Mouse (Mus musculus): ENCODE data around the gene Gtpbp10. TPM values are rescaled to one million over a fixed set of nuclear protein-coding genes. Genes with fewer than 3 reads are reported as not detected.

The Gtpbp10 gene
- polyA plus RNA-seq (2015; fragmentation: Nextera tagmentation; extraction: Ambion mirVana), result 15.6 and 17.0 TPM in 2 replicates

DNA sequence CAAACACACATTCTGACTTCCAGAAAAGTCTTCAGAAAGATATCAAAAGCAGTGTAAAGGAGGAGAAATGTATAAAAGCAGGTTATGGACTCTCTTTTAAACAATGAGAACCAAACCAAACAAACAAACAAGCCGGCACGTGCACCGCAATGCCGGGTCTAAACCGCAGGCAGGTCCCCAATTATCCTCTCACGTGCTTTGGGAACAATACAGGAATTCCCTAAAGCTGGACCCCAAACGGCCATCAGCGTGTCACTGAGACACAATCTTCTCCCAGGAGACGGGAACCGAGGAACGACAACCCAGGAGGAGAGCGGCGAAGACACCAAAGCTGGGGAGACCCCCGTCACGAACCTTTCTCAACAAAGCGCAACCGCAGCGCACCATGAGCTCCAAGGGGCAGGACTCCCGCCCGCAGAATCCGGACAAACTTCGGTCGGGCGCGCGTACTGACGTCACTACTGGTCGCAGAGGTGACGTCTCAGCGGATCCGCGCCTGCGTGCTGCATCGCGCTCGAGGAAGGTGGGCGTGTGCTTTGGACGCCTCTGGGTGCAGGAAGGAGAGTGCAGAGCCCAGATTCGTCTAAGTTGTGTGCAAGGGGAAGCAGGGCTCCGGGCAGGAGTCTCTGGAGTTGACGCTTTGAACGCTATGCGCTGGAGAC is at the start of gene Gtpbp10:
TSS of gene Gtpbp10 (minus strand) at position 460 of the 662 bp plus-strand sequence.
- H3K36me3 ChIP-seq, result peaks cover 11% of the 10 kb centered on the region
- ATAC-seq (replicated peaks; ENCODE audit: insufficient number of reproducible peaks, insufficient read depth, low FRiP score, low read depth), result peak; percentile 99
- peak within 1 kb of the TSS; percentile 69 for H3K4me2 ChIP-seq
- WGBS, result under 1% methylated on average over 43 of the region's 43 CpGs
- peak within 1 kb of the TSS; percentile 66 for H3K27ac ChIP-seq
- peaks cover 10% of the 10 kb centered on the region for H3K4me1 ChIP-seq (replicated peaks)
- no peaks in the 10 kb centered on the region for H3K9me3 ChIP-seq (replicated peaks)
- no peaks in the 10 kb centered on the region for H3K27me3 ChIP-seq
- peak within 1 kb of the TSS; percentile 86 for H3K4me3 ChIP-seq
- peak within 1 kb of the TSS; percentile 83 for H3K9ac ChIP-seq

DNA sequence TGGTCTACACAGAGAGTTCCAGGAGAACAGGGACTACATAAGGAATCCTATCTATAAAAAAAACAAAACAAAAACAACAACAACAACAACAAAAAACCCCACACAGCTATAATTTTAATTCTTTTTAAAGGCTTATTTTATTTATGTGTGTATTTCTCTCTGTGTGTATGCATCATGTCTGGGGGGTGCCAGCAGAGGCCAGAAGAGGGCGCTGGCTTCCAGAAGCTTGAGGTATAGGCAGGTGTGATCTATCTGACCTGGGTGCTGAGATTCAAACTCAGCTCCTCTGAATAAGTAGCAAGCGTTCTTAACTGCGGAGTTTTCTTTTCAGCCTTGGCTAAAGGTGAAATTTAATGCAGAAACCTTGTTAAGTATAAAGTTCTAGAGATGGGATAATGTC is 28.3 kb upstream of the Gtpbp10 start:
- H3K9ac ChIP-seq, result no peak overlapping the region
- no peak overlapping the region for H3K4me3 ChIP-seq
- WGBS, result 81% methylated on average over 3 of the region's 3 CpGs
- H3K4me2 ChIP-seq, result no peak overlapping the region
- H3K27me3 ChIP-seq, result no peaks in the 10 kb centered on the region
- H3K27ac ChIP-seq, result no peak overlapping the region
- H3K9me3 ChIP-seq (replicated peaks), result no peaks in the 10 kb centered on the region
- no peaks in the 10 kb centered on the region for H3K4me1 ChIP-seq (replicated peaks)
- H3K36me3 ChIP-seq, result no peaks in the 10 kb centered on the region
- no peak for ATAC-seq (replicated peaks; ENCODE audit: insufficient number of reproducible peaks, insufficient read depth, low FRiP score, low read depth)

DNA sequence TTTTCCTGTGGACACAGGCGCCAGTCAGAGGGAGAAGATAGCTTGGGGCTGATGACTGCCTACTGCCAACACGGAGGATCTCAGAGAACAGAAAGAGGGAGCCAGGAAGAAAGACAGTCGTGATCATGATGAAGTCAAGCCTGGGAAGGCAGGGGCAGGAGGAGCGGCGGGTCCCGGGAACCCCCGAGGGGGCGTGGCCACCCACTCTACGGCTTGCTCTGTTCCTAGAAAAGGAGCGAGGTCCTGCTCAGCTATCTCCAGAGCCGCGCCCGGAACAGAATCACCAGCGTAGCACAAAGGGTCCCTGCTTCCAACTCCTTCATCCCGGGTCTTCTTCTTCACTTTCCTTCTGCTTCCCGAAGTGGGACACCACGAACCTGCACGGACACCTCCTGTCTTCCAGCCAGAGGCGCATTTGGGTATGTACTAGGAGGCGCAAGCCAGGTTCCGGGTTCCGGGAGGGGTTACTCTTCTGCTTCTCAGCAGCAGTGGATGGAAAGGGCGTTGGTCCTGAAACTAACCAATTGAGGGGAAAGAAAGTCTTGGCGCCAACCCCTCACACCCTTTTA is 14.5 kb upstream of the Gtpbp10 start, which contains the start of gene Gm8773:
TSS of gene Gm8773 (plus strand) at position 51 of the 569 bp plus-strand sequence.
- H3K27me3 ChIP-seq, result peaks cover 16% of the 10 kb centered on the region; the same call in 1 of the 2 replicates
- no peaks in the 10 kb centered on the region for H3K4me1 ChIP-seq (replicated peaks)
- peak within 1 kb of the TSS; percentile 55 for H3K4me3 ChIP-seq
- no peak within 1 kb of the TSS for H3K27ac ChIP-seq
- H3K36me3 ChIP-seq, result no peaks in the 10 kb centered on the region
- peak within 1 kb of the TSS; percentile 35; the same call in 1 of the 2 replicates for H3K9ac ChIP-seq
- ATAC-seq (replicated peaks; ENCODE audit: insufficient number of reproducible peaks, insufficient read depth, low FRiP score, low read depth), result 0 out of 2 replicates have a peak, but pooled peaks have one; percentile 53
- WGBS, result under 1% methylated on average over 24 of the region's 24 CpGs
- H3K4me2 ChIP-seq, result peak within 1 kb of the TSS; percentile 83
- no peaks in the 10 kb centered on the region for H3K9me3 ChIP-seq (replicated peaks)

DNA sequence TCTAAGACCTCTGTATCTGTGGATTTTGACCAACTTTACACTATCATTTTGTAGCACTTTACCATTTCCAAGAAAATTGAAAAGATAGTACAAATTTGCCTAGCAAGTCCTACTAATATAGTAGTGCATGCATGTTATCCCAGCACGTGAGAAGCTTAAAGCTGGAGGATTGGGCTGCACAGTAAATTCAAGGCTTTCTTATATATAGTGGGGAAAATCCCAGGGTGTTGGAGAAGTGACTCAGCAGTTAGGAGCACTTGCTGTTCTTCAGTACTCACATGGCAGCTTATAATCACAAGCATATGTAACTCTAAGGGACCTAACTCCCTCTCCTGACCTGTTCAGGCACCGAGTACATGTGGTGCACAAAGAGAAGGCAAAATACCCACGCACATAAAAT is 3.1 kb upstream of the Gtpbp10 start:
- no peak overlapping the region for H3K27ac ChIP-seq
- 73% methylated on average over 3 of the region's 3 CpGs for WGBS
- H3K4me3 ChIP-seq, result no peak overlapping the region
- no peaks in the 10 kb centered on the region for H3K27me3 ChIP-seq
- no peaks in the 10 kb centered on the region for H3K9me3 ChIP-seq (replicated peaks)
- no peak overlapping the region for H3K9ac ChIP-seq
- no peak overlapping the region for H3K4me2 ChIP-seq
- ATAC-seq (replicated peaks; ENCODE audit: insufficient number of reproducible peaks, insufficient read depth, low FRiP score, low read depth), result no peak
- peaks cover 10% of the 10 kb centered on the region for H3K4me1 ChIP-seq (replicated peaks)
- no peaks in the 10 kb centered on the region for H3K36me3 ChIP-seq

DNA sequence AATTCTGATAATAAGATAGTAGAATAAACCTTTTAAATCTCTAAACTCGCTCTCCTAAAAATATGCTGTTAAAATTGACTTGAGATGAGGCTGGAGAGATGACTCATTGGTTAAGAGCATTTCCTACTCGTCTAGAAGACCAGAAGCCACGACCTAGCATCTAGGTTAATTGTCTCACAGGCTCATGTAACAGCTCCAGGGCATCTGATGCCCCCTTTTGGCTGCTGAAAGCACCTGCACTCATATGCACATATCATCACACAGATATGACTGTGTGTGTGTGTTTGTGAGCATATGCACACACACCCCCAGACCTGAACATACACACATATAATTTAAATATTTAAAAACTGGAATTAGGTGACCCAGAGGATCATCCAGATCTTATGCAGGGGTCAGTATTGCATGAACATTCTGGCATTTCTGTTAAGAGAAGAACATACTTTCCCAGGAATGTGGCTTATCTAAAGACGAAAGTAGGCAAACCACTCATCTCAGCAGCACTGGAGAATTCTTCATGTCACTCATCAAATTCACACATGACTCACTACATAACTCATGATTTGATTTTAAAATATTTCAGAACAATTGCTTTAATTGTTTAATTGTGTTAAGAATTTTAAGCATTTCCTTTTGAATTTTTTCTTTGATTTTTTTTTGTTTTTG is 1.8 kb upstream of the Gtpbp10 start:
- Histone ChIP-seq H3K36me3 (no peaks in the 10 kb centered on the region), H3K4me1 (replicated peaks) (peaks cover 10% of the 10 kb centered on the region), H3K9me3 (replicated peaks) (no peaks in the 10 kb centered on the region), H3K9ac (no peak overlapping the region), H3K27ac (no peak overlapping the region), H3K27me3 (no peaks in the 10 kb centered on the region), H3K4me3 (no peak overlapping the region), H3K4me2 (no peak overlapping the region)
- ATAC-seq (replicated peaks; ENCODE audit: insufficient number of reproducible peaks, insufficient read depth, low FRiP score, low read depth), result no peak
- WGBS, result 67% methylated on average over 4 of the region's 4 CpGs

DNA sequence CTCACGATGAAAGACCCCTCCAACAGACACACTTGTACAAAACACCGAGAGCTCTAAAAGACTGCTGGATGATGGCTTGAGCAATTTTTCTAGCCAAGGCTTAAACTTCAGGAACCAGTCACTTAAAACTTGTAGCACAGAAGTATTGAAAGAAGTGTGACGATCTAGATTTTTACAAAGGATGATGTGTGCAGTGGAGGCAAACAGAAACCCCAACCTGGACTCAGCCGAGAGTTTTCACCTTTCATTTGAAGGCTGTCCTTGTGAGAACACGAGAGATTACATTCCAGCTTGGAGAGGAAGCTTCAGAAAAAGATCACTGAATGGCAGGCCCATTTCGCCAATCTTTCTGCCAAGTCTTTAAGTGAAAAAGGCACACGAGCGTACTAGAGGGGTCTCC is 460 bp upstream of the Gtpbp10 start:
- H3K27ac ChIP-seq, result peak overlapping the region; percentile 66

DNA sequence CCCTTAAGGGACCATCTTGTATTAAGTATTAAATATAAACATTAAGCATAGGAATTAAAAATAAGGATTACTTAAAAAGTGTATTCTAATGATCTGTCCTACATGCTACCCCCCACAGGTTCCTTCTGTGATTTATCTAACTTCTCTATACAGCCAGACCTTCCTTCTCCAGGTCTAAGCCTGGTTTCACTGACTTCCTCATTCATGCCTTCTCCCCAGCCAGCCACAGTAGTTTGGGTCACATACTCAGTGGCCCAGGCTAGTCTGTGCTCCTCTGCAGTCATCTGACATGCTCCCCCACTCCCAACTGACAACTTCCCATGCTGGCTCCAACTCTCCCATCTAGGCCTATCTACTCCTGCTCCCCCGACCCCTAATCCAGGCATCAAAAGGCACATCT is 8.2 kb downstream of the Gtpbp10 start:
- Histone ChIP-seq H3K27ac (no peak overlapping the region), H3K36me3 (peaks cover 45% of the 10 kb centered on the region), H3K4me2 (no peak overlapping the region), H3K4me1 (replicated peaks) (no peaks in the 10 kb centered on the region), H3K9me3 (replicated peaks) (no peaks in the 10 kb centered on the region), H3K27me3 (no peaks in the 10 kb centered on the region), H3K9ac (no peak overlapping the region), H3K4me3 (no peak overlapping the region)
- no peak for ATAC-seq (replicated peaks; ENCODE audit: insufficient number of reproducible peaks, insufficient read depth, low FRiP score, low read depth)
- WGBS, result 88% methylated on average over 1 of the region's 1 CpGs

More for the DNA sequence above, 460 bp upstream of the Gtpbp10 start:
- H3K9ac ChIP-seq, result peak overlapping the region; percentile 83
- H3K4me2 ChIP-seq, result peak overlapping the region; percentile 69
- peaks cover 10% of the 10 kb centered on the region for H3K4me1 ChIP-seq (replicated peaks)
- H3K9me3 ChIP-seq (replicated peaks), result no peaks in the 10 kb centered on the region
- no peaks in the 10 kb centered on the region for H3K27me3 ChIP-seq
- peak overlapping the region; percentile 86 for H3K4me3 ChIP-seq
- 32% methylated on average over 8 of the region's 8 CpGs for WGBS
- ATAC-seq (replicated peaks; ENCODE audit: insufficient number of reproducible peaks, insufficient read depth, low FRiP score, low read depth), result no peak
- peaks cover 5% of the 10 kb centered on the region for H3K36me3 ChIP-seq

DNA sequence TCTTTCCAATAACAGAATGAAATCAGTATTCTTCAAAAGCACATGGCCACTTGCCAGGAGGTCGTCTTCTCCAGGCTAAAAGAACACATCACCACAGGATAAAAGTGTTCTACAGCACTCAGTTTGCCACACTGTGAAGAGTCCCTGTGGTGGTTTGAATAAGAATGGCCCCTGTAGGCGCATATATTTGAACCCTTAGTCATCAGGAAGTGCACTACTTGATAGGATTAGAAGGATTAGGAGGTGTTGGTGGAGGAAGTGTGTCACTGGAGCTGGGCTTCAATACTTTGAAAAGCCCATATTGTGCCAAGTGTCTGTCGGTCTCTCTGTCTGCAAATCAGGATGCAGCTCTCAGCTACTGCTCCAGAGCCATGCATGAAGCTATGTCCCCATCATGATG is 19.0 kb downstream of the Gtpbp10 start:
- Histone ChIP-seq H3K9ac (no peak overlapping the region), H3K4me3 (no peak overlapping the region), H3K4me2 (no peak overlapping the region), H3K9me3 (replicated peaks) (no peaks in the 10 kb centered on the region), H3K27me3 (no peaks in the 10 kb centered on the region), H3K4me1 (replicated peaks) (no peaks in the 10 kb centered on the region), H3K36me3 (peaks cover 40% of the 10 kb centered on the region), H3K27ac (no peak overlapping the region)
- 55% methylated on average over 3 of the region's 3 CpGs for WGBS
- no peak for ATAC-seq (replicated peaks; ENCODE audit: insufficient number of reproducible peaks, insufficient read depth, low FRiP score, low read depth)

DNA sequence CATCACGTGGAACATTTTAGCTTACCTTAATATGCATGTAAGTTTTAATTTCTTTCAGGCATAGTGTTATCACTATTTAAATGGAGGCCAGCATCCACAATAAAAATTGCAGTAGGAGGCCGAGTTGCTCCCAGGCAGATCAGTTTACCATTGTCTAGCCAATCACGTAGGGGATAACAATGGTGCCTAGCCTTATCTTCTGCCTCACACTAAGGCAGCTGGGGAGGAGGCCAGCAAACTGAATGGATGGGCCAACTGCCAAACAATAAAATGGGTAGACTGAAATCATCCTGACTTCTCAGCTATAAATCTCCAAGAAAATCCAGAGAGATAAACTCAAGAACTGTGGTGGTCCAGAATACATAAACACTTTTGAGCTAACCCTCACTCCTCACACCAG is 19.6 kb downstream of the Gtpbp10 start:
- peaks cover 40% of the 10 kb centered on the region for H3K36me3 ChIP-seq
- H3K4me3 ChIP-seq, result no peak overlapping the region
- no peak overlapping the region for H3K4me2 ChIP-seq
- H3K9me3 ChIP-seq (replicated peaks), result no peaks in the 10 kb centered on the region
- WGBS, result 65% methylated on average over 3 of the region's 3 CpGs
- H3K27me3 ChIP-seq, result no peaks in the 10 kb centered on the region
- no peaks in the 10 kb centered on the region for H3K4me1 ChIP-seq (replicated peaks)
- ATAC-seq (replicated peaks; ENCODE audit: insufficient number of reproducible peaks, insufficient read depth, low FRiP score, low read depth), result no peak
- H3K27ac ChIP-seq, result no peak overlapping the region
- H3K9ac ChIP-seq, result no peak overlapping the region

DNA sequence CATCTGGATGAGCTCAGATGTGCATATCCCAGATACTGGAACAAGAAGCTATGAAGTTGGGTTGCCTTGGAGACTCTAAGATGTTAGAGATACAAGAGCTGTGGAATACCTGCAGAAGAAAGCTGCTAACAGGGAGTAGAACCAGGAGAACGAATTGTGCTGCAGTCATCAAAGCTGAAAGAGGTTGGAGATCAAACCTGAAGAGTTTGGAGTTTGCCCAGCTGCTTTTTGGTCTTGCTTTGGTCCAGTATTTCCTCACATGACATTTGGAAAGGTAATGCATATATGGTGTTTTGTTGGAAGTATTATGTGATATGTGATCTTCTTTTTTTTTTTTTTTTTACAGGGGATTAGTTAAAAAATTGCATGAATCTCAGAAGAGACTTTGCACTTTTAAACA is 23.2 kb downstream of the Gtpbp10 start:
- no peak overlapping the region for H3K9ac ChIP-seq
- H3K9me3 ChIP-seq (replicated peaks), result no peaks in the 10 kb centered on the region
- H3K4me3 ChIP-seq, result no peak overlapping the region
- WGBS, result 97% methylated on average over 1 of the region's 1 CpGs
- no peaks in the 10 kb centered on the region for H3K27me3 ChIP-seq
- ATAC-seq (replicated peaks; ENCODE audit: insufficient number of reproducible peaks, insufficient read depth, low FRiP score, low read depth), result no peak
- no peak overlapping the region for H3K4me2 ChIP-seq
- no peaks in the 10 kb centered on the region for H3K4me1 ChIP-seq (replicated peaks)
- H3K27ac ChIP-seq, result no peak overlapping the region
- peaks cover 16% of the 10 kb centered on the region for H3K36me3 ChIP-seq

DNA sequence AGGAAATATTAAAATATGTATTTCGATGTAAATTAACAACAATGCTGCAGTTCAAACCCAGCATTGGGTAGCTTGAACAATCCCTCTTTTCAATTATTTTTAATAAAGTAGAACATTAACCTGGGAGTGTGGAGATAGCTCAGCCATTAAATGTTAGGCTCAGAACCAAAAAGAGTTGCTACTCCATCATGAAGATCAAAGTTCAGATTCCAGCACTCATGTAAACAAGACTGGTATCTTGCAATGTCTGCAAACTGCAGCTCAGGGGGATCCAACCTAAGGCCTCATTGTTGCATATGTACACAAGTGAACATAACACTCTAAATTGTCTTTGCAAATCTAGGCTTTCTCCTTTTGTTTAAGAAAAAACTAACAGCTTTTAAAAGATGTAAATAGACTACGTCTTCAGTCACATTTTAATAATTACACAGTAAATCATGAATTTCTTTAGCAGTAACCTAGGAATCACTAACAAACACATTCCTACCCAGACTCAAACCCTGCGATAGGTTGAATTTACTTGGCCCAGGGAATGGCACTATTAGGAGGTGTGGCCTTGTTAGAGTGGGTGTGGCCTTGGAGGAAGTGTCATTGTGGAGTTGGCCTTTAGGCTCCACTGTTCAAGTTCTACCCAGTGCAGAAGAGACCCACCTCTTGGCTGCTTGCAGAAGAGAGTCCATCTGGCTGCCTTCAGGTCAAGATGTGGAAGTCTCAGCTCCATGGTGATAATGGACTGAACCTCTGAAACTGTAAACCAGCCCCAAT is 25.5 kb downstream of the Gtpbp10 start:
- H3K4me1 ChIP-seq (replicated peaks), result no peaks in the 10 kb centered on the region
- H3K9me3 ChIP-seq (replicated peaks), result no peaks in the 10 kb centered on the region
- peaks cover 9% of the 10 kb centered on the region for H3K36me3 ChIP-seq
- no peak overlapping the region for H3K27ac ChIP-seq
- no peak for ATAC-seq (replicated peaks; ENCODE audit: insufficient number of reproducible peaks, insufficient read depth, low FRiP score, low read depth)
- no peak overlapping the region for H3K9ac ChIP-seq
- 88% methylated on average over 3 of the region's 3 CpGs for WGBS
- H3K4me3 ChIP-seq, result no peak overlapping the region
- H3K4me2 ChIP-seq, result no peak overlapping the region
- H3K27me3 ChIP-seq, result no peaks in the 10 kb centered on the region
